Mouse (Mus musculus) G1E (cell line): Measurements from ENCODE around the gene Gm11985.

Source experiments
- CTCF ChIP-seq: IDR thresholded peaks from 2 replicates; pipeline ENCODE4 v1.5.1; 2012; ENCODE audit warnings: low read depth, low read length, inconsistent platforms, mixed read lengths
- GATA1 ChIP-seq: IDR thresholded peaks from 2 replicates; pipeline ENCODE4 v1.6.1; 2012; ENCODE audit warnings: borderline replicate concordance, low read length, inconsistent platforms, mixed read lengths
- POLR2AphosphoS5 ChIP-seq: IDR thresholded peaks from 2 replicates; pipeline ENCODE4 v1.6.1; 2012; ENCODE audit warnings: low read depth, low read length, inconsistent platforms; ENCODE audit not compliant: insufficient replicate concordance

DNA sequence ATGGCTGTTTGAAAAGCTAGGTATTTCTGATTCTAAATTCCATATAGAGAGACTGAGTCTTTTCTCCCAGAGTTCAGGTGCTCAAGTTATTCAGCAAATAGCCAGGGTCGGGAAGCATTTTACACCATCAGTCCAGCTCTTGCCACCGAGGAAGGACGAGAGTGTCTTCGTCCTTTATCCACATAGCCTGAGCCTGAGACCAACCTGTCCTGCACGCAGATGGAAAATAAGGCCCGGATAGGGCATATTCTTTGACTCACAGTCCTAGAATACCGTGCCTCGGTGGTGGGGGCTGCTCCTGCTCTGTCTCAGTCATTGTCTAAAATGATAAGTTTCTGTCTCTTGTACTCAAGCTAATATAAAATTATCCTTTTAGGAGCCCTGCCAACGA, 12.0 kb upstream of the Gm11985 start:
- no peak for TF ChIP-seq GATA1
- TF ChIP-seq CTCF, result no peak
- no peak for TF ChIP-seq POLR2AphosphoS5
